Mouse (Mus musculus) lung, postnatal 10 days (tissue): Measurements from ENCODE around the gene Gm29735.
"Not testable (repeated sequence)": the region's sequence is repeated elsewhere in the genome, so short reads cannot be mapped to it uniquely, and the experiment has no call there.

ENCODE experiments used
- DNase-seq: peaks from one replicate; pipeline ENCODE4 v3.0.0; 2021

Gene Gm29735

DNA sequence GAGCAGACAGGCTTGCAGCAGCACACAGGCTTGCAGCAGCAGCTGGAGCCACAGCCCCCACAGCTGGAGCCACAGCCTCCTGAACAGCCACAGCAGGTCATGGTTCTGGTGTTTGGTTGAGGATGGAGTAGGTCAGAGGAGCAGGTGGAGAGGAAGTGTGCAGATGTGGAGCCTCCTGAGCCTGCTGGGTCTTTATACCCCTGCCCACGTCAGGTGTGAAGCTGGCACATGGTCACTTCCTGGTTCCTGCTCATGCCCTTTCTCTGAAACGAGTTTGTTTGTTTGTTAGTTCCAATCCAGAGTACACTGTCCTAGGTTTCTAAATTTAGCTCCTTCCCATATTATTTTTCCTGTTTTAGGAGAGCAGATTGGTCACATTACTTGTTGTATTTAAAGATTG lies at the start of gene Gm29735:
Gene Gm29735, minus strand, starts transcription at position 101 of the 400 bp plus-strand sequence.
- DNase-seq = not testable (repeated sequence)

DNA sequence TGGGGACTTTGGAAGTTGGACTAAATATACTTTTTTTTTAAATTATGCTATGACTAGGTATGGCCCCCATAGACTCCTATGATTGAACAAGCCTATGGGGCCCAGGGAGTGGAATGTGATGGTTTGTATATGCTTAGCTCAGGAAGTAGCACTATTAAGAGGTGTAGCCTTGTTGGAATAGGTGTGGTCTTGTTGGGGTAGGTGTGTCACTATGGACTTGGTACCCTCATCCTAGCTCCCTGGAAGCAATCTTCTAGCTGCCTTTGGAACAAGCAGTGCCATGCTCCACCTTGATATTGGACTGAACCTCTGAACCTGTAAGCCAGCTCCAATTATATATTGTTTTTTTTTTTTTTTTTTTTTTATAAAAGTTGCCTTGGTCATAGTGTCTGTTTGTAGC lies 48.6 kb upstream of the Gm29735 start:
- DNase-seq = no peak

DNA sequence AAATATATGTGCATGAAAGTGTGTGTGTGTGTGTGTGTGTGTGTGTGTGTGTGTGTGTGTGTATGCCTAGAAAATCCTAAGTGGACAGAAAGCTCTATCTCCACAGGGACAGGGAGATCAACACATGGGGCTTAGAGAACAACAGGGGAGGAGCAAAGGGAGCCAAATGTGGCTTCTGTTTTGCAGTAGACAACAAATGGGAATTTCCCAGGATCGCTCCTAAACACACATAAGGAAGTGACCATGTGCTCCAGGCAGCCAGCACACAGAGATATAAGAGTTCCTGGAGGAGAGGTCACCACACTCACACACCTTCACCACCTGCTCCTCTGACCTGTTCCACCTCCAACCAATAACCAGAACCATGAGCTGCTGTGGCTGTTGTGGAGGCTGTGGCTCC lies 44.2 kb upstream of the Gm29735 start, which contains the start of gene Krtap5-3:
Gene Krtap5-3, plus strand, starts transcription at position 301 of the 400 bp plus-strand sequence.
- no peak for DNase-seq

DNA sequence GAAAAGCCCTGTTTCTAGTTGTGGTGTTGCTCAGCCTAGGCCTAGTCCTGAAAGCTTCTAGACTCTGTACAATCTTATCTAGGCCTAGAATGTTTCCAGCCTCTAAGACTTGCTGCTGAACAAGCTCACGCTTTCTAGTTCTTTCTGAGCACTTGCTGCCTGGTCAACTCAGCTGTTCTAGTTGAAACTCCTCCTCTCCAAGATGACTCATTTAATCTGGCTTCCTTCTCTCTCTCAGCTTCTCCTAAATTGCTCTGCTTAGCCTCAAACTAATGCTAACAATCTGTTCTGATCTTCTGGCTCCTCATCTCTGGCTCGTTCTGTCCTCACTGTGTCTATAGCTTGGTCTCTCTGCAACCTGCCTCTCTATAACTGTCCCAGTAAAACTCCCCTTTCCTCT lies 41.8 kb upstream of the Gm29735 start:
- no peak for DNase-seq

DNA sequence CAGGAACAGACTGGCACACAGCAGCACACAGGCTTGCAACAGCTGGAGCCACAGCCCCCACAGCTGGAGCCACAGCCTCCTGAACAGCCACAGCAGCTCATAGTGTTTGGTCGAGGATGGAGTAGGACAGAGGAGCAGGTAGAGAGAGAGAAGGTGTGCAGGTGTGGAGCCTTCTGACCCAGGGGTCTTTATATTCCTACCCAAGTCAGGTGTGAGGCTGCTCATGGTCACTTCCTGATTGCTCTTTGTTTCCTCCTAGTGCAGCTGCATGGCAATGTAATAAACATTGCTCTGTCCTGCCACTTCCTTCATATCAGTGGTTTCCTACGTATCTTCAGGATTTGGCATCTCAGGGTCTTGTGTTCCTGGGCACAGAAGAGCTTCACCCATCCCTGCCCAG lies 33.4 kb upstream of the Gm29735 start, which contains the start of gene Gm10153:
Gene Gm10153, minus strand, starts transcription at position 101 of the 400 bp plus-strand sequence.
- no peak for DNase-seq

DNA sequence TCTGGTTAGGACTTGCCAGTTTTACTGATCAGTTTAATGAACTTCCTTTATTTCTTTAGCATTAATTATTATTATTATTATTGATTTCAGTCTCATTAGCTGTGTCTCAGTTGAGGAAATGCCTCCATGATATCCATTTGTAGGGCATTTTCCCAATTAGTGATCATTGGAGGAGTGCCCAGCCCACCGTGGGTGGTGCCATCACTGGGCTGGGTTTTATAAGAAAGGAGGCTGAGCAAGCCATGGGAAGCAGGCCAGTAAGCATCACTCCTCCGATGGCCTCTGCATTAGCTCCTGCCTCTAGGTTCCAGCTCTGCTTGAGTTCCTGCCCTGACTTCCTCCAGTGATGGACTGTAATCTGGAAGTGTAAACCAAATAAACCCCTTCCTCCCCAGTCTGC lies 31.2 kb upstream of the Gm29735 start:
- DNase-seq = no peak

DNA sequence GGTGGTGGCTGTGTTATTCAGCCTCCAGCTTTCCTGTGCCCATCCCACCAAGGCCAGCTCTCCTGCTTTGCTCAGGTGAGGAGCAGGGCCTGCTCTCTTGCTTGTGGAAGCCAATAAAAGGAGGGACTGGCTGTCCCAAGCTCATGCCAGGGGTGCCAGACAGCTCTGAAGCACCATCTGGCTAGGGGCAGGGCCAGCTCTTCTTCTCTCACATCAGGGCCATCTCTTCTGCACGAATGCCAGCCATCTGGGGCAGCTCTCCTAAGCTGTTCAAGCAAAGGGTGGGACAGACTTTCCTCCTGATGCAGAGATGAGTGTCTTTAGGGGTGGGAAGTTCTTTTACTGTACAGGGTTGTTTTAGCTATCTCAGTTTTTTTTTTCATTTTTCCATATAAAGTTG lies 24.1 kb upstream of the Gm29735 start:
- no peak for DNase-seq

DNA sequence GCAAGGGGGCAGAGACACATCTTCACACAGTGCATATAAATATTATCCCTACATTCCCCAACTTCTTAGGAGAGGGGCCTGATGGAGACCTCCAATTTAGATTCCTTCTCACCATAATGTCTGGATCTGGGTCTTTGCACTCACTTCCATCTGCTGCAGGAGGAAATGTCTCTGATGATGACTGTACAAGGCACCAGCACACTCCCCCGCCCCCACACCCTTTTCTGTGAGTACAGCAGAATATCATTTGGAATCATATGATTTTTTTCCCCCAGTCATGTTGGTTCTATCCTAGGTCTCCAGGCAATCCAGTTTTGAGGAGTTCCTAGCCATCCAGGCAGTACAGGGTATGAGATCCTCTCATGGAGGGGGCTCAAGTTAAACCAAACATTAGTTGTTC lies 21.8 kb upstream of the Gm29735 start:
- DNase-seq = no peak

DNA sequence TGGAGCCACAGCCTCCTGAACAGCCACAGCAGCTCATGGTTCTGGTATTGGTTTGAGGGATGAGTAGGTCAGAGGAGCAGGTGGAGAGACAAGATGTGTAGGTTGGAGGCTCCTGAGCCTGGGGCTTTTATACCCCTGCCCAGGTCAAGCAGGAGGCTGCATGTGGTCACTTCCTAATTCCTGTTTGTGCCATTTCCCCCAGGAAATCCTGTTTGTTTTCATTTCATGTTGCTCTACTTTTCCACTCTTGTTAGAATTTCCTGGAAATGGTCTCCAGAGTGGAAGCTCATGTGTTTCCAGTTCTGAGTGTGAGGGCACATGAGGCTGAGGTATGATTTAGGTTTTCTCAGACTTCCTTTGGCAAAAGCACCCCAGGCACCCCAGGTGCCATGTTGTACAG lies 19.0 kb upstream of the Gm29735 start, which contains the start of gene Krtap5-2:
Gene Krtap5-2, minus strand, starts transcription at position 101 of the 400 bp plus-strand sequence.
- DNase-seq = not testable (repeated sequence)

DNA sequence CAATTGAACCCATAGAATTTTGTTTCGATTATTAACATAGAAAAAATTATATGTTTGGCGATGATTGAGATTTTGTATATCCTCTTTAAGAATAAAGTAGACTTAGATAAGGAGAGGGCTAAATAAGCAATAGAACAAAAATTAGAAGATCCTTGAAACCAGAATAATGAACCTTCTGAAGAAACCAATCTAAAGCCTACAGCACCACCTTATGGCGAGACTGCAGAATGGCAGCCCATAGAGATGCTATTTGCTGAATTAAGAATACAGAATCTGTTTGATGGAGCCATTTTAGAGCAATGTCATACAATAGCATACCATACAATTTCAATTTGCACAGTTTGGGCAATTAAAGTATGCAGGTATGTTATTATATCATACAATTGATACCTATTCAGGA lies 12.9 kb upstream of the Gm29735 start:
- DNase-seq = peak; percentile 4

DNA sequence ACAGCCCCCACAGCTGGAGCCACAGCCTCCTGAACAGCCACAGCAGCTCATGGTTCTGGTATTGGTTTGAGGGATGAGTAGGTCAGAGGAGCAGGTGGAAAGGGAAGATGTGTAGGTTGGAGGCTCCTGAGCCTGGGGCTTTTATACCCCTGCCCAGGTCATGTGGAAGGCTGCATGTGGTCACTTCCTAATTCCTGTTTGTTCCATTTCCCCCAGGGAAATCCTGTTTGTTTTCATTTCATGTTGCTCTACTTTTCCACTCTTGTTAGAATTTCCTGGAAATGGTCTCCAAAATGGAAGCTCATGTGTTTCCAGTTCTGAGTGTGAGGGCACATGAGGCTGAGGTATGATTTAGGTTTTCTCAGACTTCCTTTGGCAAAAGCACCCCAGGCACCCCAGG lies 8.7 kb upstream of the Gm29735 start, which contains the start of gene Gm4553:
Gene Gm4553, minus strand, starts transcription at position 101 of the 400 bp plus-strand sequence.
- not testable (repeated sequence) for DNase-seq

DNA sequence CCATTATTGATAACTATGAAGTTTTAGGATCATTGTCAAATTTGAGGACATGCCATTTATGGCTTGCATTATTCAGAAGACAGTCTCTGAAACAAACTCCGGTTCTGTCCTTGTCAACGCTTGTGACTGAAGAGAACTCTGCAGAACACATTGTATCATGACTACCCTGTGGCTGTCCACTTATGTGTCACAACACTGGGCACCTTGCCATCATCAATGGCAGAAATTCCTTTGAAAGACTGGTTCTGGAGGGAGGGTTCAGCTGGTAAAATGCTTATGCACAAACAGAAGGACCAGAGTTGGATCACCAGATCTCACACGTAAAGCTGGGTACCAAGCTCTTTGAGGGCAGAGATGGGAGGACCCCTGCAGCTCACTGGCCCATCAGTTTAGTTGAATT lies 2.5 kb upstream of the Gm29735 start:
- DNase-seq = no peak

DNA sequence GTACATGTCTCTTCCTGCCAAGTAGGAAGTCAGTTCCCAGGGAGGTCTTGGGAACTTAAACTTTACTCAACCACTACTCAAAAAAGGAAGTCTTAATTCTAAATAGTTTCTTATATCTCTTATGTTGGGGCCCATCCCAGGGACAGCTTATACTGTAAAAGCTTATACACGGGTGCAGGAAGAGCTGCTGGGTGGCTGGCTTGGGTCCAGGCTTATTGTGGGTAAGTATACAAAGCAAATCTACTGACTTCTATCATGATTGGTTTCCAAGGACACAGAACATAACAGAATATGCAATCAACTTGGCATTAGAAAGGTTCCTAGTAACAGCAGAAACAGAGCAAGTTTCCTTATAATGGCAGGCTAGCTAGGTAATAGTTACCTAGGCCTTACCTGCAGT lies 1.6 kb downstream of the Gm29735 start:
- no peak for DNase-seq

DNA sequence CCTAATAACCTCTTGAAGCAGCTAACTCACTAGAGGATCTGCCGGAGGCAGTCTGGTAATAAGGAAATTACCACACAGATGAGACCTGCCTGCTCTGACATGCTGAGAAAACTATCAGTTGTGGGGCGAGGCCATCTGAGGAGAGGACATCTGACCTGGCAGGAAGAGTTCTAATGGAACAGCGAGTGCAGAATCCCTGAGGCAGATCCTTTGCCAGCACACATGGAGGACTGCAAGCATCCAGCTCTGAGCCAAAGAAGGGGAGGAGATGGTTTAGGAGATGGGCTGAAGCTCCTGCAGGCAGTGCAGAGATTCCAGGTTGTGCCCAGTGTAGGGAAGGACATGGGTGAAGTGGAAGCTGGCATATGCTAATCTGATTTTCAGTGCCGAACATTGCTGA lies 4.7 kb downstream of the Gm29735 start:
- DNase-seq = no peak

DNA sequence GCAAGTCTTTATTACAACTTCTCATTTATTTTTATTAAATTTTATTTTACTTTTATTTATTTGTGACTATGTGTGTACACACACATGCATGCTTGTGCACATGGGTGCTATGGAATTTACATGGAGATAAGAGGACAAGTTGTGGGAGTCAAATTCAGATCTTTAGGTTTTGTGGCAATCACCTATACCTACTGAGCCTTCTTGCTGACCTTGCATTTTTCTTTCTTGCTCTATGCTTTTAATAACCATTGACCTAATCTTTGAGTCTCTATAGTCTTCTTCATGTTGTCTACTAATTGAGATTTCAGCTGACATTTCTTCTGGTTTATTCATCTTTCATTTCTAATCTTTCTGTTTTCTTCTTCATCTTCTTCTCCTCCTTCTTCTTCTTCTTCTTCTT lies 8.3 kb downstream of the Gm29735 start:
- DNase-seq = no peak

DNA sequence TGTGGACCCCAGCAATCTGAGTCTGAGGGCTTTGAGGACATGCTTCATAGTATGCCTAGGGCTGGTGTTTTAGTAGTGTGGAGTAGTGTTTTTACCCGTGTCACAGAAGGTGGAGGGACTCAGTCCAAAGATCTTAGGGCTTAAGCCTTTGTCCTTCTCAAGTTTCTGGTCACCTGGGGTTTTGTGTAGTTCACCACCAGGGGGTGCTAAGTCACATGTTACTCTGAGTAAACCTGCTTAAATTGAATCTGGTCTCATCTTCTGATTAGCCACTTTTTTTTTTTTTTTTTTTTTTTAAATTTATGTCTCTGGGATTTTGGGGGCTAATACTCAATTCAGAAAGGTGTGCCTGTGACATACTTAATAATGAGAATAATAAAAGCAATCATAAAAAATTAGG lies 10.9 kb downstream of the Gm29735 start:
- peak; percentile 69 for DNase-seq

DNA sequence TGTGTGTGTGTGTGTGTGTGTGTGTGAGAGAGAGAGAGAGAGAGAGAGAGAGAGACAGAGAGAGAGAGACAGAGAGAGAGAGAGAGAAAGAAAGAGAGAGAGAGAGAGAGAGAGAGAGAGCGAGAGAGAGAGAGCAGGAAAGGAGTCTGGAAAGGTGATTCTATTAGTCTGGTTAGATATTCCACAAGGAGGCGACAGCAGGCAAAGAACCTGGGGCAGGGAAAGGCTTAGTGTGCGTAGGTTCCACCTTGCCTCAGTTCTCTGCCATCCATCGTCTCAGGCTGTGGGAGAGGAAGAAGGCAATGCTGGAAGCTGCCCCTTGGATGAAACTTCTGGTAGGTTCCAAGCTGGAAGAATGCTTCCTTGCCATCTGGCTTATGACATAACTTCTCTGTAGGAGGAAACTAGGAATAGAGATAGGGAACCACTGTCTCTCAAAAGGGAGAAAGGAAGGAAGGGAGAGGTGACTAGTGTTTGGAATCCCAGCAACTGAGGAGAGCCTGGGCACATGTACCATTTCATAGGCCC lies 11.4 kb downstream of the Gm29735 start:
- no peak for DNase-seq

DNA sequence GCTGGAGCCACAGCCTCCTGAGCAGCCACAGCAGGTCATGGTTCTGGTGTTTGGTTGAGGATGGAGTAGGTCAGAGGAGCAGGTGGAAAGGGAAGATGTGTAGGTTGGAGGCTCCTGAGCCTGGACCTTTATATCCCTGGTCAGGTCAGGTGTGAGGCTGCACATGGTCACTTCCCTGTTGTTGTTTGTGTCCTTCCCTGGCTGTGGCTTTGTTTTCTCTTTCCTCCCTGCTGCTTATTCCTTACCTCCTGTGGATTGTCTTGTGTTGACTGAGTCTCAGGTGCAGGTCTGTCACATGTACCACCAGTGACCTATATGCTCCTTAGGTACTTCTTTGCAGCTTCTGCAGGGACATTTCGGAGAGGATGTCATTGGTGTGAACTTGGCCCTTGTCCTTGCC lies 12.4 kb downstream of the Gm29735 start, which contains the start of gene Gm45337:
Gene Gm45337, minus strand, starts transcription at position 101 of the 400 bp plus-strand sequence.
- no peak for DNase-seq

DNA sequence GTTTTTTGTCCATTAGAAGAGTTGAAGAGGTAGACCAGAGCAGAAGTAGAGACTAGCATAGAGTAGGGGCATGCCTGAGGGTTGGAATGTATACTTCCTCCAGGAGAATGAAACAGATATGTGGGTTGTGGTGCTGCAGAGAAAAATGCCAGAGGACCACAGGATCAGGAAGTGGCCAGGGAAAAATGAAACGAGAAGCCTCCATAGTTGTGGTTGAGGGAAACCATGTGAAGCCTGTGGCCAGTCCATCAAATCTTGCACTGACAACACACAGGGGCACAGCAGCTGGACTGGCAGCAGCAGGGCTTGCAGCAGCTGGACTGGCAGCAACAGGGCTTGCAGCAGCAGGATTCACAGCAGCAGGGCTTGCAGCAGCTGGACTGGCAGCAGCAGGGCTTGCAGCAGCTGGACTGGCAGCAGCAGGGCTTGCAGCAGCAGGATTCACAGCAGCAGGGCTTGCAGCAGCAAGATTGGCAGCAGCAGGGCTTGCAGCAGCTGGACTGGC lies 13.4 kb downstream of the Gm29735 start:
- not testable (repeated sequence) for DNase-seq

DNA sequence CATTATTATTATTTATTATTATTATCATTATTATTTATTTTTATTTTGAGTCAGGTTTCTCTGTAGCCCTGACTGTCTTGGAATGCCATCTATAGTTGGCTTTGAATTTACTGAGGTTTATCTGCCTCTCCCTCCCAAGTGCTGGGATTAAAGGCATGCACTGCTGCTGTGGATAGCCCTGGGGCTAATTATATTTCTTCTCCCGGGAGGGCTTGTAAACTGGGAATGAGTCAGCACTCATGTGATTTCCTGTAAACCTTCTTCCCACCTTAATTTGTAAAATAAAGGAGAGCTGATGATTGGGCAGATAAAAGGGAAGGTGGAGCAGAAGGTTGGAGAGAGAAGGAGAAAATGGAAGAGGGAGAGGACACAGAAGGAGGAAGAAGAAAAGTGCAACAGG lies 16.2 kb downstream of the Gm29735 start:
- DNase-seq = no peak

DNA sequence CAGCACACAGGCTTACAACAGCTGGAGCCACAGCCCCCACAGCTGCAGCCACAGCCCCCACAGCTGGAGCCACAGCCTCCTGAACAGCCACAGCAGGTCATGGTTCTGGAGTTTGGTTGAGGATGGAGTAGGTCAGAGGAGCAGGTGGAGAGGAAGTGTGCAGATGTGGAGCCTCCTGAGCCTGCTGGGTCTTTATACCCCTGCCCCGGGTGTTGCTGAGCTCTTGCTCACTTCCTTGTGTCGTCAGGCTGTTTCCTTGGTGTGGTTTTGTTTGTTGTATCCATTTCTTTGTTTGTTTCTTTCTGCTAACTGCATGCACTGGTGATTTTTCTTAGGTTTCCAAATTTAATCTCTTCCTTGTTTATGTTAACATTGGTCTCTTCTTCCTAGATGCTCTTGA lies 21.0 kb downstream of the Gm29735 start, which contains the start of gene Gm39115:
Gene Gm39115, minus strand, starts transcription at position 101 of the 400 bp plus-strand sequence.
- DNase-seq = not testable (repeated sequence)

DNA sequence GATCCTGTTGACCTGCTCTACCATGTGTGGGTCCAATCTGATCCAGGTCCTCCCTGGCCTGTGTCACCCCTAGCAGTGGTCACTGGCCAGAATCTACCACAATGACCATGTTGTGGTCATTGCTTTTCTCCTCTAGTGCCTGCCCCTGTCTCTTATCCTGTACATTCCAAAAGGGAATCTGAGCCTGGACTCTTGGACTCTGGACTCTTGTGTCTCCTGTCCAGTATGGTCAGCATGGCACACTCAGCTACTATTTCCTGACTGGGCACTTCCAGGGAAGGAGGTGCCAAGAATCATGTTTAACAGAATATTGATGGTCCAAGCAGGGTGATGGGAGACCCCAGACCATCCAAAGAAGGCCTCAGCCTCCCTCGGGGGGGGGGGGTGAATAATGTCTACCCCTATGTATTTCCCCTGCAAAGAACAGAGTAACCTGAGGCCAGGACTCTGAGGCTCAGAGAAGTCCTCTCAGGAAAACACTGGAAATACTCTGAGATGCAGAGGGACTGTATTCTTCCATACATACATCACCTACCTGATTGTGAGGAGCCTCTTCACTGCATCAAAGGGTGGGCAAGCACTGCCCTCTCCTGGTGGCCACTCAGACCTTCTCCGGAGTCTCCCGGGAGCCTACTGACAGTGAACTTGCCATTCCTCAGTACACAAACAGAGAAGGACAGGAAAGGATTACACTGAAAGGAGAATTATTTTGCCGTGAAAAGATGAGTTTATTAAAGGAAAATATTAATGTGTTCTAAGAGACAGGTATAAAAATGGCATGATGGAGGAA lies 22.5 kb downstream of the Gm29735 start:
- no peak for DNase-seq

DNA sequence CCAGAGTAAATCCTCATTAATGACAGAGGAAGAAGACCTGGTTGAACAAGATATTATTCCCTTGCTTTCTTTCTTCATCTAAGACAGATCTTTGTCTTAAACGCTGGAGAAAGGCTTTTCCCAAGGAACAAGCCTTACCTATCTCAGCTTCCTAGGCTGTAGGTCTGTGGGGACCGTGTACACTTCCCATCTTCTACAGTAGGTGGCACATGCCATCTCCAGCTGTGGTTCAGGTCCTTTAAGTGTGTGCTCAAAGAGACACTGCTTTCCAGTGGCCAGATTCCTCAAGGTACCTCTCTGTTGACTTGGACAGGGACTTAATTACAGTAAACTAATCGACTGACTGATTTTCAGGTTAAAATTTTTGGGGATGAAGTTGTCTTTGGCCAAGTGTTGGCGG lies 28.1 kb downstream of the Gm29735 start:
- no peak for DNase-seq

DNA sequence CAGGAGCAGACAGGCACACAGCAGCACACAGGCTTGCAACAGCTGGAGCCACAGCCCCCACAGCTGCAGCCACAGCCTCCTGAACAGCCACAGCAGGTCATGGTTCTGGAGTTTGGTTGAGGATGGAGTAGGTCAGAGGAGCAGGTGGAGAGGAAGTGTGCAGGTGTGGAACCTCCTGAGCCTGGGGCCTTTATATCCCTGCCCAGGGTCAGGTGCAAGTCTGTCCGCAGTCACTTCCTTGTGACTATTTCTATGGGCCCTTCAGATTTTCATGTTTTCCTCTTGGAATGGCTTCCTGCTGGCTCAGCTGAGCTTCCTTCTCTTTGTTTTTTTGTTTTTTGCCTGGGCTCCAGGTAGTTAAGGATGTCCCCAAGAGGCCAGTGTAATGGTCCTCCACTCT lies 36.3 kb downstream of the Gm29735 start, which contains the start of gene Gm45618:
Gene Gm45618, minus strand, starts transcription at position 101 of the 400 bp plus-strand sequence.
- not testable (repeated sequence) for DNase-seq
